Mouse (Mus musculus) E14TG2a.4 (cell line): ENCODE data around the gene Mybph.

Experiments used
- CTCF ChIP-seq: conservative IDR thresholded peaks from 2 replicates; pipeline ENCODE4 v1.5.1; 2014; ENCODE audit warnings: low read length
- NANOG ChIP-seq: IDR thresholded peaks from 2 replicates; pipeline ENCODE4 v1.6.1; 2014; ENCODE audit warnings: borderline replicate concordance, low read length, mixed read lengths
- POU5F1 ChIP-seq: IDR thresholded peaks from 2 replicates; pipeline ENCODE4 v1.6.1; 2014; ENCODE audit warnings: low read length, borderline replicate concordance

GRCm38 (mm10) chr1:134195117-134195516 lies 1.9 kb downstream of the Mybph start:
- TF ChIP-seq CTCF (no peak), NANOG (no peak), POU5F1 (no peak)
